Mouse (Mus musculus) heart, adult 2 months (tissue): ENCODE results near the gene Phactr2.

Experiments used
- CTCF ChIP-seq: fragments of 200-600 bp; IDR thresholded peaks from 2 replicates; pipeline ENCODE4 v1.8.1; 2022; ENCODE audit warnings: antibody characterized with exemption, mild to moderate bottlenecking, moderate library complexity
- EP300 ChIP-seq: fragments of 200-500 bp; IDR thresholded peaks from 2 replicates; pipeline ENCODE4 v1.6.1; 2011; ENCODE audit warnings: low read depth, low read length, control low read depth; ENCODE audit not compliant: insufficient read depth
- POLR2A ChIP-seq: fragments of 200-500 bp; IDR thresholded peaks from 2 replicates; pipeline ENCODE4 v1.6.1; 2011; ENCODE audit warnings: mild to moderate bottlenecking, low read depth, low read length, control low read depth; ENCODE audit not compliant: insufficient read depth

GRCm38 (mm10) chr10:13326149-13326873, 147.9 kb downstream of the Phactr2 start:
- no peak for TF ChIP-seq POLR2A
- no peak for TF ChIP-seq CTCF
- TF ChIP-seq EP300 = no peak
